Mouse (Mus musculus): ENCODE measurements around the gene Odf4. TPM values are rescaled to one million over a fixed set of nuclear protein-coding genes. Genes with fewer than 3 reads are reported as not detected.
A peak's percentile ranks its signal among the peaks of the same experiment; 100 is the strongest.

Odf4 gene
- total RNA-seq, 1 experiment from 2014 or later, result 0.70 TPM

GRCm38 (mm10) chr11:68902367-68902766 is 24.5 kb downstream of the Odf4 start:
- DNase-seq, result no peak

- DNase-seq, result no peak
Measured at GRCm38 (mm10) chr11:68902047-68902364, 24.9 kb downstream of the Odf4 start.

GRCm38 (mm10) chr11:68901351-68902046 is 25.4 kb downstream of the Odf4 start, which contains the start of gene Rpl26:
Gene Rpl26, plus strand, starts transcription at chr11:68901583.
- DNase-seq, result peak; percentile 97

GRCm38 (mm10) chr11:68900519-68901350 is 26.1 kb downstream of the Odf4 start:
- DNase-seq, result no peak

- no peak for DNase-seq
Measured at GRCm38 (mm10) chr11:68899815-68900214, 27.1 kb downstream of the Odf4 start.

- no peak for DNase-seq
Measured at GRCm38 (mm10) chr11:68898790-68899189, 28.1 kb downstream of the Odf4 start.

GRCm38 (mm10) chr11:68897838-68898237 is 29.0 kb downstream of the Odf4 start:
- DNase-seq, result no peak

- DNase-seq, result no peak
Measured at GRCm38 (mm10) chr11:68897120-68897519, 29.8 kb downstream of the Odf4 start.

GRCm38 (mm10) chr11:68896247-68896646 is 30.6 kb downstream of the Odf4 start:
- no peak for DNase-seq

- no peak for DNase-seq
Measured at GRCm38 (mm10) chr11:68893911-68894464, 32.9 kb downstream of the Odf4 start.

GRCm38 (mm10) chr11:68892233-68892832 is 34.5 kb downstream of the Odf4 start:
- no peak for DNase-seq

GRCm38 (mm10) chr11:68891823-68892222 is 35.1 kb downstream of the Odf4 start:
- DNase-seq, result no peak

GRCm38 (mm10) chr11:68890625-68891024 is 36.3 kb downstream of the Odf4 start:
- no peak for DNase-seq

- no peak for DNase-seq
Measured at GRCm38 (mm10) chr11:68888653-68889052, 38.2 kb downstream of the Odf4 start.

GRCm38 (mm10) chr11:68888253-68888652 is 38.6 kb downstream of the Odf4 start, which contains the start of gene Rnf222:
Gene Rnf222, plus strand, starts transcription at chr11:68888553.
- no peak for DNase-seq

GRCm38 (mm10) chr11:68886091-68886490 is 40.8 kb downstream of the Odf4 start:
- DNase-seq, result no peak

GRCm38 (mm10) chr11:68884368-68884767 is 42.5 kb downstream of the Odf4 start:
- DNase-seq, result no peak

GRCm38 (mm10) chr11:68883843-68884242 is 43.0 kb downstream of the Odf4 start:
- no peak for DNase-seq

- no peak for DNase-seq
Measured at GRCm38 (mm10) chr11:68882107-68882506, 44.8 kb downstream of the Odf4 start.

- DNase-seq, result no peak
Measured at GRCm38 (mm10) chr11:68878811-68879210, 48.1 kb downstream of the Odf4 start.

GRCm38 (mm10) chr11:68874841-68875240 is 52.0 kb downstream of the Odf4 start:
- peak; percentile 67 for DNase-seq

Data from adrenal gland, postnatal 25 days (tissue).